Mouse (Mus musculus) C2C12 (cell line): ENCODE results near the gene Ptpn13. TPM values are rescaled to one million over a fixed set of nuclear protein-coding genes. Genes with fewer than 3 reads are reported as not detected.
A peak's percentile ranks its signal among the peaks of the same experiment; 100 is the strongest.

Source experiments
- H3K27me3 ChIP-seq: one replicate; pipeline ENCODE4 v1.6.1; 2011; ENCODE audit not compliant: control insufficient read depth, insufficient read depth, insufficient read length
- H3K36me3 ChIP-seq: one replicate; pipeline ENCODE4 v1.6.1; 2011; ENCODE audit not compliant: control insufficient read depth, insufficient read depth
- H3K4me3 ChIP-seq: one replicate; pipeline ENCODE4 v1.5.1; 2011; ENCODE audit warnings: mild to moderate bottlenecking, control low read depth; ENCODE audit not compliant: poor library complexity, insufficient read depth, severe bottlenecking
- H3K79me2 ChIP-seq: one replicate; pipeline ENCODE4 v1.6.1; 2011; ENCODE audit not compliant: control insufficient read depth, insufficient read depth
- H3K79me3 ChIP-seq: one replicate; pipeline ENCODE4 v1.6.1; 2011; ENCODE audit warnings: low read depth, control low read depth
- H3ac ChIP-seq: one replicate; pipeline ENCODE3; 2011; ENCODE audit warnings: low read depth; ENCODE audit not compliant: control insufficient read depth, insufficient read length
- CEBPB ChIP-seq: IDR thresholded peaks from one replicate; pipeline ENCODE4 v1.6.1; 2011; ENCODE audit warnings: low read depth, mild to moderate bottlenecking, control low read depth, moderate library complexity
- CTCF ChIP-seq: IDR thresholded peaks from one replicate; pipeline ENCODE4 v1.5.1; 2011; ENCODE audit not compliant: control insufficient read depth, insufficient read depth, insufficient read length
- FOSL1 ChIP-seq: IDR thresholded peaks from one replicate; pipeline ENCODE4 v1.8.0; 2011; ENCODE audit warnings: mild to moderate bottlenecking, low read length; ENCODE audit not compliant: poor library complexity, insufficient read depth, severe bottlenecking
- MAX ChIP-seq: IDR thresholded peaks from one replicate; pipeline ENCODE4 v1.6.1; 2011; ENCODE audit warnings: mild to moderate bottlenecking, control low read depth
- MYOD1 ChIP-seq: IDR thresholded peaks from one replicate; pipeline ENCODE4 v1.6.1; 2011; ENCODE audit warnings: low read depth; ENCODE audit not compliant: control insufficient read depth, insufficient read length
- MYOG ChIP-seq: IDR thresholded peaks from one replicate; pipeline ENCODE4 v1.6.1; 2011; ENCODE audit not compliant: control insufficient read depth, insufficient read length; ENCODE audit errors: extremely low read depth
- USF1 ChIP-seq: IDR thresholded peaks from one replicate; pipeline ENCODE4 v1.6.1; 2011; ENCODE audit warnings: low read depth, mild to moderate bottlenecking, control low read depth, moderate library complexity
- polyA plus RNA-seq: library from polyadenylated mRNA; unstranded; fragments of >200 nt; fragmentation: generic; extraction: Trizol; gene quantifications from one replicate; pipeline ENCODE4 v1.2.1, GENCODE M21; 2012; ENCODE audit warnings: missing spikeins

Ptpn13 gene
- polyA plus RNA-seq, 1 experiment = 1.8 TPM

- H3K79me3 ChIP-seq = no peaks in the 10 kb centered on the region
- peak; percentile 53 for TF ChIP-seq USF1
- no peak for TF ChIP-seq FOSL1
- TF ChIP-seq MYOD1 = no peak
- TF ChIP-seq CTCF = no peak
- no peak for TF ChIP-seq MAX
- no peak for TF ChIP-seq MYOG
- no peaks in the 10 kb centered on the region for H3K36me3 ChIP-seq
- no peak within 1 kb of the TSS for H3K4me3 ChIP-seq
- no peaks in the 10 kb centered on the region for H3K79me2 ChIP-seq
- H3ac ChIP-seq = no peak within 1 kb of the TSS
- no peaks in the 10 kb centered on the region for H3K27me3 ChIP-seq
Measured at GRCm38 (mm10) chr5:103629111-103629764, 204.2 kb downstream of the Ptpn13 start, which contains the start of gene Slc10a6. TSS of gene Slc10a6 (minus strand) at chr5:103629403.

GRCm38 (mm10) chr5:103629854-103630580 is 205.0 kb downstream of the Ptpn13 start:
- H3ac ChIP-seq = no peak overlapping the region
- H3K4me3 ChIP-seq = no peak overlapping the region
- H3K79me2 ChIP-seq = no peaks in the 10 kb centered on the region
- no peaks in the 10 kb centered on the region for H3K79me3 ChIP-seq
- no peaks in the 10 kb centered on the region for H3K27me3 ChIP-seq
- H3K36me3 ChIP-seq = no peaks in the 10 kb centered on the region
- TF ChIP-seq MYOD1 = no peak
- TF ChIP-seq MYOG = no peak
- TF ChIP-seq MAX = no peak
- TF ChIP-seq CTCF = no peak
- TF ChIP-seq USF1 = no peak

GRCm38 (mm10) chr5:103637162-103637561 is 212.2 kb downstream of the Ptpn13 start:
- Histone ChIP-seq H3K36me3 (no peaks in the 10 kb centered on the region), H3K79me2 (no peaks in the 10 kb centered on the region), H3K4me3 (no peak overlapping the region), H3K79me3 (no peaks in the 10 kb centered on the region), H3K27me3 (no peaks in the 10 kb centered on the region), H3ac (no peak overlapping the region)
- TF ChIP-seq CTCF (no peak), MYOG (no peak), FOSL1 (no peak), MAX (no peak), USF1 (no peak), CEBPB (no peak), MYOD1 (no peak)

GRCm38 (mm10) chr5:103644167-103644566 is 219.2 kb downstream of the Ptpn13 start:
- H3K4me3 ChIP-seq = no peak overlapping the region
- H3K79me2 ChIP-seq = no peaks in the 10 kb centered on the region
- no peaks in the 10 kb centered on the region for H3K36me3 ChIP-seq
- no peak overlapping the region for H3ac ChIP-seq
- H3K79me3 ChIP-seq = no peaks in the 10 kb centered on the region
- TF ChIP-seq CEBPB (no peak), FOSL1 (no peak), MAX (no peak), MYOD1 (no peak), MYOG (no peak), CTCF (no peak), USF1 (no peak)
- H3K27me3 ChIP-seq = no peaks in the 10 kb centered on the region

GRCm38 (mm10) chr5:103647320-103647719 is 222.3 kb downstream of the Ptpn13 start:
- H3K79me3 ChIP-seq = no peaks in the 10 kb centered on the region
- H3K27me3 ChIP-seq = no peaks in the 10 kb centered on the region
- H3ac ChIP-seq = no peak overlapping the region
- H3K36me3 ChIP-seq = no peaks in the 10 kb centered on the region
- no peak overlapping the region for H3K4me3 ChIP-seq
- H3K79me2 ChIP-seq = no peaks in the 10 kb centered on the region
- TF ChIP-seq MYOG (no peak), CTCF (no peak), USF1 (no peak), MYOD1 (no peak), FOSL1 (no peak), CEBPB (no peak), MAX (no peak)

Other genes starting within 250 kb of the Ptpn13 start
- gene Mapk10, start 213.9 kb upstream of the Ptpn13 start, polyA plus RNA-seq = 0.07 TPM
- 0.02 TPM for gene Slc10a6, start 204.2 kb downstream of the Ptpn13 start, polyA plus RNA-seq
- gene 1700016H13Rik, start 230.8 kb downstream of the Ptpn13 start, polyA plus RNA-seq = not detected